Mouse (Mus musculus): ENCODE results near the gene Evc.

- TF ChIP-seq SRF (IDR thresholded peaks at IDR 0.05; ENCODE audit: control insufficient read depth, insufficient read length, low read depth) (no peak), USF1 (IDR thresholded peaks at IDR 0.05; ENCODE audit: low read depth) (no peak), MAX (IDR thresholded peaks at IDR 0.05; ENCODE audit: low read depth) (no peak), POLR2A (IDR thresholded peaks at IDR 0.05; ENCODE audit: insufficient read length, low read depth) (no peak), POLR2AphosphoS2 (IDR thresholded peaks at IDR 0.05; ENCODE audit: insufficient read length, low read depth) (no peak), MYOG (IDR thresholded peaks at IDR 0.05; ENCODE audit: control insufficient read depth in 1 of 3, insufficient read depth in 1 of 3, insufficient read length in 2 of 3, low read depth in 2 of 3) (no peak), TCF12 (IDR thresholded peaks at IDR 0.05; ENCODE audit: insufficient read depth, poor library complexity, severe bottlenecking) (no peak), MYOD1 (IDR thresholded peaks at IDR 0.05; ENCODE audit: control insufficient read depth in 1 of 3, insufficient read length in 2 of 3, low read depth in 2 of 3) (no peak)
These were observed 15.9 kb downstream of the Evc start for GRCm38 (mm10) chr5:37320761-37321160.
